In the genomic region with DNA sequence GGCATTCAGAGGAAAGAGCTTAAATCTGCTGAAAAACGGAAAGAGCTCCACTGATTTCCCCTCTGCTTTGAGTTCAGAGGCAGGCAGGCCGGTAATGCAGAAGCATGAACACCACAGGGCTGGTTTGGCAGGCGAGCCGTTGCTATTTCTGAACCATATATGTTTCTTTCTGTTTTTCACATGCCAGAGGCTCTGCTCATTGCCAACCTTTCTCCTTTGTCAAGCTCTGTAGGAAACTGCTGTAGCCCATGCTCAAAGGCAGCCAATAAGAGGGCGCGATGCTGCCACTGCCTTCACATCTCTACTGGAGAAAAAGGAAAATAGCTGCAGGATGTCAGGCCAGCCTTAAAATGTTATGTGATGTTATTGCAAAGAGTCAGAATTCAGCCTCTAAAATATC, we compare ENCODE assay signal across 13 mouse cellular contexts.
A peak's percentile ranks its signal among the peaks of the same experiment; 100 is the strongest.
DNase-seq lines count a peak whose midpoint lies in the region; ATAC-seq lines count a peak whose summit lies in the region.
"Had no signal": no experiment of that assay in that cellular context is flagged by ENCODE, and none has a peak within 500 bp of the region (broad histone marks: within the 10 kb centered on the region; RNA-seq: fewer than 3 reads in every experiment).

No protein-coding gene starts in this region.

- DNase-seq in hindbrain, embryonic 10.5 days (ENCODE audit: low spot score): no peak
- peak; percentile 9 to 16 for DNase-seq in layer of hippocampus, postnatal 14 days (ENCODE audit: low spot score in 2 of 2)
- peak; percentile 68 to 80 for DNase-seq in right cerebral cortex, postnatal 10 days (ENCODE audit: low spot score in 2 of 2)
- no peak for DNase-seq in urinary bladder, postnatal 10 days (ENCODE audit: low spot score)
- DNase-seq: gastrocnemius, postnatal 14 days; kidney, postnatal 10 days; liver, embryonic 13.5 days; lung, postnatal 36 days had no signal

- no peaks in the 10 kb centered on the region for H3K9me3 ChIP-seq in hindbrain, embryonic 15.5 days
- no peaks in the 10 kb centered on the region for H3K9me3 ChIP-seq in hindbrain, embryonic 10.5 days
- H3K9me3 ChIP-seq: embryonic facial prominence, embryonic 13.5 days; liver, embryonic 13.5 days had no signal

- H3K4me2 ChIP-seq in hindbrain, embryonic 15.5 days: no peak overlapping the region
- H3K4me2 ChIP-seq: embryonic facial prominence, embryonic 13.5 days; liver, embryonic 13.5 days had no signal

- H3K36me3 ChIP-seq in hindbrain, embryonic 15.5 days: no peaks in the 10 kb centered on the region
- no peaks in the 10 kb centered on the region for H3K36me3 ChIP-seq in hindbrain, embryonic 10.5 days
- H3K36me3 ChIP-seq: embryonic facial prominence, embryonic 13.5 days; liver, embryonic 13.5 days had no signal

- no peak overlapping the region for H3K9ac ChIP-seq in hindbrain, embryonic 15.5 days
- H3K9ac ChIP-seq: embryonic facial prominence, embryonic 13.5 days; liver, embryonic 13.5 days had no signal

- no peak overlapping the region for H3K27ac ChIP-seq in hindbrain, embryonic 15.5 days (replicated peaks)
- no peak overlapping the region for H3K27ac ChIP-seq in hindbrain, embryonic 10.5 days
- H3K27ac ChIP-seq: embryonic facial prominence, embryonic 13.5 days; liver, embryonic 13.5 days had no signal

- H3K4me3 ChIP-seq in hindbrain, embryonic 15.5 days: no peak overlapping the region
- H3K4me3 ChIP-seq in hindbrain, embryonic 10.5 days: no peak overlapping the region
- H3K4me3 ChIP-seq: embryonic facial prominence, embryonic 13.5 days; liver, embryonic 13.5 days had no signal

- 0 out of 2 replicates have a peak, but pooled peaks have one; percentile 42 for ATAC-seq in hindbrain, embryonic 15.5 days (ENCODE audit: low FRiP score, low read depth)
- peak; percentile 91 for ATAC-seq in frontal cortex, adult (ENCODE audit: low TSS enrichment)
- ATAC-seq in megakaryocyte-erythroid progenitor cell, adult 5-6 weeks (replicated peaks; ENCODE audit: low FRiP score, low TSS enrichment, poor library complexity, severe bottlenecking): no peak

- no peaks in the 10 kb centered on the region for H3K4me1 ChIP-seq in hindbrain, embryonic 15.5 days (replicated peaks)
- H3K4me1 ChIP-seq in hindbrain, embryonic 10.5 days (replicated peaks): no peaks in the 10 kb centered on the region
- H3K4me1 ChIP-seq: embryonic facial prominence, embryonic 13.5 days; liver, embryonic 13.5 days had no signal

- H3K27me3 ChIP-seq in hindbrain, embryonic 15.5 days: no peaks in the 10 kb centered on the region
- no peaks in the 10 kb centered on the region for H3K27me3 ChIP-seq in hindbrain, embryonic 10.5 days (ENCODE audit: insufficient read depth, poor library complexity, severe bottlenecking)
- H3K27me3 ChIP-seq: CH12.LX; embryonic facial prominence, embryonic 13.5 days; liver, embryonic 13.5 days had no signal

- 81% methylated on average over 6 of the region's 6 CpGs for WGBS in hindbrain, embryonic 15.5 days
- 92% methylated on average over 6 of the region's 6 CpGs for WGBS in hindbrain, embryonic 10.5 days

Comparison
In these comparisons a context has a peak if more than half of its experiments do, and no peak if none do; other contexts are left out.
1. DNase-seq: peak in layer of hippocampus, postnatal 14 days (2 of 2) and right cerebral cortex, postnatal 10 days (2 of 2); none in hindbrain, embryonic 10.5 days (single experiment) and urinary bladder, postnatal 10 days (single experiment).